Mouse (Mus musculus) stomach, embryonic 14.5 days (tissue): ENCODE data around the gene Zfp580. TPM values are rescaled to one million over a fixed set of nuclear protein-coding genes. Genes with fewer than 3 reads are reported as not detected.

Source experiments
- ATAC-seq: fragments of 200-750 bp; cut with Nextera tagmentation; 2 replicates; pipeline ENCODE4 v1.8.0; 2017; ENCODE audit warnings: low read depth, moderate TSS enrichment; ENCODE audit not compliant: insufficient number of reproducible peaks, insufficient read depth, low FRiP score
- H3K27ac ChIP-seq: fragments of 300-500 bp; sonication (generic); 2 replicates; pipeline ENCODE4 v1.5.1; 2014; ENCODE audit warnings: mild to moderate bottlenecking, low read length, moderate library complexity, mixed read lengths
- H3K27me3 ChIP-seq: fragments of 300-500 bp; sonication (generic); 2 replicates; pipeline ENCODE4 v1.6.1; 2014; ENCODE audit warnings: low read length, control low read depth, mixed read lengths; ENCODE audit not compliant: control insufficient read depth, insufficient read depth
- H3K36me3 ChIP-seq: fragments of 300-500 bp; sonication (generic); 2 replicates; pipeline ENCODE4 v1.6.1; 2014; ENCODE audit warnings: mild to moderate bottlenecking, control low read depth, low read length, moderate library complexity, mixed read lengths; ENCODE audit not compliant: control insufficient read depth, insufficient read depth
- H3K4me1 ChIP-seq: fragments of 300-500 bp; sonication (generic); 2 replicates; pipeline ENCODE4 v1.6.1; 2014; ENCODE audit warnings: low read length, control low read depth, mixed read lengths; ENCODE audit not compliant: control insufficient read depth, insufficient read depth
- H3K4me2 ChIP-seq: fragments of 300-500 bp; sonication (generic); replicated peaks from 2 replicates; pipeline ENCODE4 v1.6.1; 2014; ENCODE audit warnings: low read depth, low read length, control low read depth
- H3K4me3 ChIP-seq: fragments of 300-500 bp; sonication (generic); 2 replicates; pipeline ENCODE4 v1.5.1; 2014; ENCODE audit warnings: low read depth, low read length, control low read depth
- H3K9ac ChIP-seq: fragments of 300-500 bp; sonication (generic); replicated peaks from 2 replicates; pipeline ENCODE4 v1.6.1; 2014; ENCODE audit warnings: low read depth, mild to moderate bottlenecking, control low read depth, low read length, moderate library complexity, mixed read lengths
- H3K9me3 ChIP-seq: fragments of 300-500 bp; sonication (generic); 2 replicates; pipeline ENCODE4 v1.6.1; 2016; ENCODE audit warnings: low read depth, low read length, control low read depth; ENCODE audit not compliant: control insufficient read depth
- WGBS: fragments of 180-500 bp; shearing (Covaris S2); extraction: QIAGEN DNeasy Blood & Tissue Kit; methylation state at CpG from one replicate; pipeline ENCODE4 v1.1.7; 2014; 5-methylcytosine and 5-hydroxymethylcytosine counted together
- polyA plus RNA-seq: library from polyadenylated mRNA; unstranded; fragments of >200 nt; fragmentation: Nextera tagmentation; extraction: Ambion mirVana; gene quantifications from 2 replicates; pipeline ENCODE4 v1.2.1, GENCODE M21; 2014

Gene Zfp580
- polyA plus RNA-seq, 1 experiment from 2014 or later: 44.1 TPM

GRCm38 (mm10) chr7:5092381-5092780 lies 41.0 kb downstream of the Zfp580 start:
- H3K27me3 ChIP-seq: no peaks in the 10 kb centered on the region
- H3K4me2 ChIP-seq: no peak overlapping the region
- H3K9me3 ChIP-seq: no peaks in the 10 kb centered on the region
- no peaks in the 10 kb centered on the region for H3K4me1 ChIP-seq
- H3K4me3 ChIP-seq: no peak overlapping the region
- no peak for ATAC-seq
- peaks cover 46% of the 10 kb centered on the region for H3K36me3 ChIP-seq
- no peak overlapping the region for H3K9ac ChIP-seq
- 80% methylated on average over 6 of the region's 6 CpGs for WGBS
- no peak overlapping the region for H3K27ac ChIP-seq

- H3K4me1 ChIP-seq: no peaks in the 10 kb centered on the region
- no peak overlapping the region for H3K9ac ChIP-seq
- no peaks in the 10 kb centered on the region for H3K27me3 ChIP-seq
- no peak overlapping the region for H3K4me2 ChIP-seq
- 82% methylated on average over 21 of the region's 21 CpGs for WGBS
- no peaks in the 10 kb centered on the region for H3K9me3 ChIP-seq
- peaks cover 52% of the 10 kb centered on the region for H3K36me3 ChIP-seq
- no peak overlapping the region for H3K27ac ChIP-seq
- no peak for ATAC-seq
- H3K4me3 ChIP-seq: no peak overlapping the region
Measured at GRCm38 (mm10) chr7:5092831-5093510, 41.6 kb downstream of the Zfp580 start.

GRCm38 (mm10) chr7:5098769-5099168 lies 47.4 kb downstream of the Zfp580 start:
- ATAC-seq: no peak
- H3K36me3 ChIP-seq: peaks cover 44% of the 10 kb centered on the region
- no peaks in the 10 kb centered on the region for H3K4me1 ChIP-seq
- 94% methylated on average over 5 of the region's 5 CpGs for WGBS
- no peak overlapping the region for H3K9ac ChIP-seq
- H3K27me3 ChIP-seq: no peaks in the 10 kb centered on the region
- H3K9me3 ChIP-seq: no peaks in the 10 kb centered on the region
- H3K27ac ChIP-seq: no peak overlapping the region
- no peak overlapping the region for H3K4me2 ChIP-seq
- no peak overlapping the region for H3K4me3 ChIP-seq

- Histone ChIP-seq H3K4me2 (no peak overlapping the region), H3K36me3 (peaks cover 35% of the 10 kb centered on the region), H3K4me1 (no peaks in the 10 kb centered on the region), H3K4me3 (no peak overlapping the region), H3K27ac (no peak overlapping the region), H3K27me3 (no peaks in the 10 kb centered on the region), H3K9me3 (no peaks in the 10 kb centered on the region), H3K9ac (no peak overlapping the region)
- ATAC-seq: no peak
- whole genome bisulfite sequencing: 75% methylated on average over 3 of the region's 3 CpGs
Measured at GRCm38 (mm10) chr7:5099796-5100195, 48.5 kb downstream of the Zfp580 start.

DNA sequence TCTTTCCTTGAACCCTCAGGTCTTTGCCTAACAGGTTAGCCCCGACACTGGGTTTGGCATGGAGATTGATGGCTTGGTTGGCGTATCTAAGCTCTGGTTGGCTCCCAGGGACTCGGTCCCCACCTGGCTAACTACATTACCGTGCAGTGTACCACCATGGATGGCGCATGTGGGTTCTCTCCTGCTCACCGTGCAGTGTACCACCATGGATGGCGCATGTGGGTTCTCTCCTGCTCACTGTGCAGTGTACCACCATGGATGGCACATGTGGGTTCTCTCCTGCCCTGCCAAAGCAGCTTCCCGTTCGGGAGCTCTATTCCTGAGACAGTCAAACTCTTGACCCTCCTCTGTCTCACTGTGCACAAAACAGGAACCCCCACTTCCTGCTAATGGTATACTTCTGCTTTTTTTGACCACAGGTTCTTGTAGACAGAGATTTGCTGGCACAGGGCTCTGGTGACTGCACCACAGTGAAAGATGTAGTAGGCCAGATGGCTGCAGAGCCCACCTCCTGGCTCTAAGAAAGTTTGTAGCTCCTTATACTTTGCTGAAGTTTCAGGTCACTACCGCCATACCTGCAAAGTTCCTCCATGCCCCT lies 49.8 kb downstream of the Zfp580 start:
- 82% methylated on average over 10 of the region's 10 CpGs for WGBS
- Histone ChIP-seq H3K4me1 (no peaks in the 10 kb centered on the region), H3K4me3 (no peak overlapping the region), H3K9ac (no peak overlapping the region), H3K4me2 (no peak overlapping the region), H3K27me3 (no peaks in the 10 kb centered on the region), H3K9me3 (no peaks in the 10 kb centered on the region), H3K36me3 (peaks cover 23% of the 10 kb centered on the region), H3K27ac (no peak overlapping the region)
- ATAC-seq: 0 out of 2 replicates have a peak, but pooled peaks have one; percentile 11

GRCm38 (mm10) chr7:5102564-5102963 lies 51.2 kb downstream of the Zfp580 start:
- Histone ChIP-seq H3K36me3 (peaks cover 14% of the 10 kb centered on the region), H3K9me3 (no peaks in the 10 kb centered on the region), H3K27me3 (no peaks in the 10 kb centered on the region), H3K4me2 (no peak overlapping the region), H3K9ac (no peak overlapping the region), H3K4me1 (no peaks in the 10 kb centered on the region), H3K4me3 (no peak overlapping the region), H3K27ac (no peak overlapping the region)
- WGBS: 88% methylated on average over 2 of the region's 2 CpGs
- no peak for ATAC-seq

Other genes with a start within 250 kb of the Zfp580 start
- gene Ube2s, start 238.9 kb upstream of the Zfp580 start, polyA plus RNA-seq: 318 and 349 TPM in 2 replicates
- gene Shisa7, start 206.8 kb upstream of the Zfp580 start, polyA plus RNA-seq: 0.70 and 1.0 TPM in 2 replicates
- 7.0 and 7.8 TPM in 2 replicates for gene Isoc2b, start 181.3 kb upstream of the Zfp580 start, polyA plus RNA-seq
- 0.94 and 0.98 TPM in 2 replicates for gene Isoc2a, start 174.4 kb upstream of the Zfp580 start, polyA plus RNA-seq
- not detected in 2 replicates for gene Gm36210, start 145.0 kb upstream of the Zfp580 start, polyA plus RNA-seq
- gene Zfp628, start 136.3 kb upstream of the Zfp580 start, polyA plus RNA-seq: 4.3 and 4.5 TPM in 2 replicates
- 3.5 and 4.0 TPM in 2 replicates for gene Nat14, start 129.5 kb upstream of the Zfp580 start, polyA plus RNA-seq
- gene Ssc5d, start 125.8 kb upstream of the Zfp580 start, polyA plus RNA-seq: 3.3 and 3.9 TPM in 2 replicates
- 0.55 and 1.4 TPM in 2 replicates for gene Sbk2, start 87.1 kb upstream of the Zfp580 start, polyA plus RNA-seq
- 0.07 TPM in 1 of 2 replicates, not detected in the other for gene Sbk3, start 80.4 kb upstream of the Zfp580 start, polyA plus RNA-seq
- 39.5 and 48.8 TPM in 2 replicates for gene Zfp579, start 55.4 kb upstream of the Zfp580 start, polyA plus RNA-seq
- 14.1 and 18.0 TPM in 2 replicates for gene Zfp524, start 37.1 kb upstream of the Zfp580 start, polyA plus RNA-seq
- 33.0 and 35.7 TPM in 2 replicates for gene Fiz1, start 36.8 kb upstream of the Zfp580 start, polyA plus RNA-seq
- 1.2 and 3.3 TPM in 2 replicates for gene Gm44973, start 36.0 kb upstream of the Zfp580 start, polyA plus RNA-seq
- gene Zfp865, start 31.2 kb upstream of the Zfp580 start, polyA plus RNA-seq: 8.9 and 9.1 TPM in 2 replicates
- gene Ccdc106, start 31.0 kb upstream of the Zfp580 start, polyA plus RNA-seq: 22.4 and 25.0 TPM in 2 replicates
- gene 4632433K11Rik, start 17.4 kb upstream of the Zfp580 start, polyA plus RNA-seq: not detected in 2 replicates
- 4.6 and 6.2 TPM in 2 replicates for gene Zfp784, start 13.1 kb upstream of the Zfp580 start, polyA plus RNA-seq
- gene U2af2, start 10.6 kb downstream of the Zfp580 start, polyA plus RNA-seq: 106 and 119 TPM in 2 replicates
- gene Epn1, start 28.7 kb downstream of the Zfp580 start, polyA plus RNA-seq: 63.2 and 63.4 TPM in 2 replicates
- not detected in 2 replicates for gene Rfpl4, start 65.4 kb downstream of the Zfp580 start, polyA plus RNA-seq
- gene Rasl2-9, start 74.4 kb downstream of the Zfp580 start, polyA plus RNA-seq: 0.25 TPM in 1 of 2 replicates, not detected in the other
- gene Vmn1r55, start 98.1 kb downstream of the Zfp580 start, polyA plus RNA-seq: not detected in 2 replicates
- gene Vmn1r56, start 145.2 kb downstream of the Zfp580 start, polyA plus RNA-seq: not detected in 2 replicates
- gene Vmn1r57, start 167.0 kb downstream of the Zfp580 start, polyA plus RNA-seq: not detected in 2 replicates